Mouse (Mus musculus) heart, embryonic 15.5 days (tissue): ENCODE data around the gene Sarm1. TPM values are rescaled to one million over a fixed set of nuclear protein-coding genes. Genes with fewer than 3 reads are reported as not detected.

ENCODE experiments used
- ATAC-seq: fragments of 200-750 bp; cut with Nextera tagmentation; replicated peaks from 2 replicates; pipeline ENCODE4 v1.8.0; 2017; ENCODE audit warnings: low read depth, moderate TSS enrichment; ENCODE audit not compliant: insufficient number of reproducible peaks, insufficient read depth, low FRiP score
- H3K27ac ChIP-seq: fragments of 300-500 bp; sonication (generic); 2 replicates; pipeline ENCODE4 v1.5.1; 2015; ENCODE audit warnings: mild to moderate bottlenecking, inconsistent platforms
- H3K27me3 ChIP-seq: fragments of 300-500 bp; sonication (generic); 2 replicates; pipeline ENCODE4 v1.6.1; 2015; ENCODE audit warnings: inconsistent platforms
- H3K36me3 ChIP-seq: fragments of 300-500 bp; sonication (generic); 2 replicates; pipeline ENCODE4 v1.6.1; 2015; ENCODE audit warnings: mild to moderate bottlenecking, inconsistent platforms
- H3K4me1 ChIP-seq: fragments of 300-500 bp; sonication (generic); replicated peaks from 2 replicates; pipeline ENCODE4 v1.6.1; 2015; ENCODE audit warnings: inconsistent platforms
- H3K4me2 ChIP-seq: fragments of 300-500 bp; sonication (generic); 2 replicates; pipeline ENCODE4 v1.6.1; 2015; ENCODE audit warnings: inconsistent platforms, mild to moderate bottlenecking, moderate library complexity
- H3K4me3 ChIP-seq: fragments of 300-500 bp; sonication (generic); 2 replicates; pipeline ENCODE4 v1.5.1; 2015; ENCODE audit warnings: mild to moderate bottlenecking, inconsistent platforms
- H3K9ac ChIP-seq: fragments of 300-500 bp; sonication (generic); 2 replicates; pipeline ENCODE4 v1.6.1; 2015; ENCODE audit warnings: mild to moderate bottlenecking, inconsistent platforms
- H3K9me3 ChIP-seq: fragments of 300-500 bp; sonication (generic); replicated peaks from 2 replicates; pipeline ENCODE4 v1.6.1; 2016; ENCODE audit warnings: inconsistent platforms
- WGBS: fragments of 180-500 bp; shearing (Covaris S2); methylation state at CpG from one replicate; pipeline ENCODE4 v1.1.7; 2015; ENCODE audit warnings: mixed read lengths; 5-methylcytosine and 5-hydroxymethylcytosine counted together
- polyA plus RNA-seq: library from polyadenylated mRNA; unstranded; fragments of >200 nt; fragmentation: Nextera tagmentation; extraction: Ambion mirVana; gene quantifications from 2 replicates; pipeline ENCODE4 v1.2.1, GENCODE M21; 2015

Sarm1 gene
- polyA plus RNA-seq, 1 experiment from 2014 or later: 0.15 TPM

- Histone ChIP-seq H3K4me3 (no peak overlapping the region), H3K4me2 (no peak overlapping the region), H3K9ac (no peak overlapping the region), H3K27ac (no peak overlapping the region), H3K4me1 (no peaks in the 10 kb centered on the region), H3K9me3 (no peaks in the 10 kb centered on the region), H3K36me3 (no peaks in the 10 kb centered on the region), H3K27me3 (peaks cover 69% of the 10 kb centered on the region)
- 42% methylated on average over 7 of the region's 7 CpGs for WGBS
- no peak for ATAC-seq
Measured at GRCm38 (mm10) chr11:78483639-78484038, 13.9 kb downstream of the Sarm1 start.

GRCm38 (mm10) chr11:78475289-78475688, 22.3 kb downstream of the Sarm1 start:
- Histone ChIP-seq H3K4me2 (no peak overlapping the region), H3K9me3 (no peaks in the 10 kb centered on the region), H3K27me3 (no peaks in the 10 kb centered on the region), H3K9ac (no peak overlapping the region), H3K27ac (no peak overlapping the region), H3K4me1 (no peaks in the 10 kb centered on the region), H3K36me3 (no peaks in the 10 kb centered on the region), H3K4me3 (no peak overlapping the region)
- no peak for ATAC-seq
- 64% methylated on average over 3 of the region's 3 CpGs for WGBS

- Histone ChIP-seq H3K9me3 (no peaks in the 10 kb centered on the region), H3K9ac (no peak overlapping the region), H3K4me3 (no peak overlapping the region), H3K4me2 (no peak overlapping the region), H3K4me1 (peaks cover 4% of the 10 kb centered on the region), H3K27me3 (no peaks in the 10 kb centered on the region), H3K36me3 (no peaks in the 10 kb centered on the region), H3K27ac (no peak overlapping the region)
- no peak for ATAC-seq
- WGBS: 78% methylated on average over 10 of the region's 10 CpGs
Measured at GRCm38 (mm10) chr11:78471326-78472103, 26.0 kb downstream of the Sarm1 start.

- no peak overlapping the region for H3K27ac ChIP-seq
- H3K9ac ChIP-seq: no peak overlapping the region
- no peak overlapping the region for H3K4me2 ChIP-seq
- 35% methylated on average over 3 of the region's 3 CpGs for whole genome bisulfite sequencing
- no peak for ATAC-seq
- peaks cover 14% of the 10 kb centered on the region for H3K4me1 ChIP-seq
- no peaks in the 10 kb centered on the region for H3K9me3 ChIP-seq
- no peak overlapping the region for H3K4me3 ChIP-seq
- H3K27me3 ChIP-seq: no peaks in the 10 kb centered on the region
- no peaks in the 10 kb centered on the region for H3K36me3 ChIP-seq
Measured at GRCm38 (mm10) chr11:78467932-78468331, 29.6 kb downstream of the Sarm1 start.

- WGBS: 58% methylated on average over 7 of the region's 7 CpGs
- Histone ChIP-seq H3K27me3 (no peaks in the 10 kb centered on the region), H3K36me3 (no peaks in the 10 kb centered on the region), H3K4me3 (no peak overlapping the region), H3K9ac (no peak overlapping the region), H3K4me2 (no peak overlapping the region), H3K27ac (no peak overlapping the region), H3K4me1 (peaks cover 14% of the 10 kb centered on the region), H3K9me3 (no peaks in the 10 kb centered on the region)
- ATAC-seq: no peak
Measured at GRCm38 (mm10) chr11:78467515-78467914, 30.0 kb downstream of the Sarm1 start.

- Histone ChIP-seq H3K27me3 (no peaks in the 10 kb centered on the region), H3K27ac (peak overlapping the region; percentile 88), H3K9me3 (no peaks in the 10 kb centered on the region), H3K4me3 (peak overlapping the region; percentile 67), H3K4me1 (peaks cover 14% of the 10 kb centered on the region), H3K9ac (peak overlapping the region; percentile 70), H3K4me2 (peak overlapping the region; percentile 89), H3K36me3 (no peaks in the 10 kb centered on the region)
- 0 out of 2 replicates have a peak, but pooled peaks have one; percentile 11 for ATAC-seq
- 70% methylated on average over 23 of the region's 23 CpGs for WGBS
Measured at GRCm38 (mm10) chr11:78466242-78466912, 31.2 kb downstream of the Sarm1 start.

- Histone ChIP-seq H3K27me3 (no peaks in the 10 kb centered on the region), H3K9ac (peak within 1 kb of the TSS; percentile 70), H3K4me3 (peak within 1 kb of the TSS; percentile 67), H3K36me3 (no peaks in the 10 kb centered on the region), H3K4me2 (peak within 1 kb of the TSS; percentile 89), H3K4me1 (peaks cover 14% of the 10 kb centered on the region), H3K27ac (peak within 1 kb of the TSS; percentile 88), H3K9me3 (no peaks in the 10 kb centered on the region)
- ATAC-seq: peak; percentile 93
- under 1% methylated on average over 41 of the region's 41 CpGs for WGBS
Measured at GRCm38 (mm10) chr11:78465568-78466180, 31.9 kb downstream of the Sarm1 start, which contains the start of gene Slc46a1. Gene Slc46a1, plus strand, starts transcription at chr11:78465697.

- Histone ChIP-seq H3K9me3 (no peaks in the 10 kb centered on the region), H3K36me3 (no peaks in the 10 kb centered on the region), H3K27ac (no peak overlapping the region; the same call in 1 of the 2 replicates), H3K9ac (peak overlapping the region; percentile 70), H3K4me1 (peaks cover 14% of the 10 kb centered on the region), H3K27me3 (no peaks in the 10 kb centered on the region), H3K4me2 (peak overlapping the region; percentile 89), H3K4me3 (peak overlapping the region; percentile 67)
- no peak for ATAC-seq
- WGBS: 46% methylated on average over 9 of the region's 9 CpGs
Measured at GRCm38 (mm10) chr11:78465116-78465515, 32.4 kb downstream of the Sarm1 start.

GRCm38 (mm10) chr11:78463286-78464036, 34.1 kb downstream of the Sarm1 start:
- Histone ChIP-seq H3K9me3 (no peaks in the 10 kb centered on the region), H3K36me3 (no peaks in the 10 kb centered on the region), H3K27ac (no peak overlapping the region), H3K9ac (no peak overlapping the region), H3K4me1 (peaks cover 14% of the 10 kb centered on the region), H3K4me2 (no peak overlapping the region), H3K4me3 (no peak overlapping the region), H3K27me3 (no peaks in the 10 kb centered on the region)
- no peak for ATAC-seq
- WGBS: 40% methylated on average over 13 of the region's 13 CpGs

- H3K9me3 ChIP-seq: no peaks in the 10 kb centered on the region
- no peak for ATAC-seq
- no peak overlapping the region for H3K9ac ChIP-seq
- no peak overlapping the region for H3K27ac ChIP-seq
- WGBS: 74% methylated on average over 5 of the region's 5 CpGs
- H3K4me3 ChIP-seq: no peak overlapping the region
- no peak overlapping the region for H3K4me2 ChIP-seq
- H3K36me3 ChIP-seq: no peaks in the 10 kb centered on the region
- H3K27me3 ChIP-seq: no peaks in the 10 kb centered on the region; the same call in 1 of the 2 replicates
- peaks cover 14% of the 10 kb centered on the region for H3K4me1 ChIP-seq
Measured at GRCm38 (mm10) chr11:78462669-78463068, 34.9 kb downstream of the Sarm1 start.

GRCm38 (mm10) chr11:78461894-78462293, 35.7 kb downstream of the Sarm1 start:
- ATAC-seq: no peak
- H3K27me3 ChIP-seq: no peaks in the 10 kb centered on the region; the same call in 1 of the 2 replicates
- no peak overlapping the region for H3K27ac ChIP-seq
- WGBS: 61% methylated on average over 1 of the region's 1 CpGs
- H3K9ac ChIP-seq: no peak overlapping the region
- H3K36me3 ChIP-seq: no peaks in the 10 kb centered on the region
- H3K4me2 ChIP-seq: no peak overlapping the region
- no peaks in the 10 kb centered on the region for H3K9me3 ChIP-seq
- peaks cover 14% of the 10 kb centered on the region for H3K4me1 ChIP-seq
- H3K4me3 ChIP-seq: no peak overlapping the region
